Mouse (Mus musculus) urinary bladder, postnatal 10 days (tissue): ENCODE results near the gene Mdm1.
"Not testable (repeated sequence)": the region's sequence is repeated elsewhere in the genome, so short reads cannot be mapped to it uniquely, and the experiment has no call there.

Experiments
- DNase-seq: peaks from one replicate; pipeline ENCODE4 v3.0.0; 2022; ENCODE audit warnings: low spot score

Gene Mdm1

GRCm38 (mm10) chr10:118215719-118216393 is 74.2 kb downstream of the Mdm1 start:
- DNase-seq, result not testable (repeated sequence)
